Mouse (Mus musculus): Measurements from ENCODE around the gene Rela.

DNA sequence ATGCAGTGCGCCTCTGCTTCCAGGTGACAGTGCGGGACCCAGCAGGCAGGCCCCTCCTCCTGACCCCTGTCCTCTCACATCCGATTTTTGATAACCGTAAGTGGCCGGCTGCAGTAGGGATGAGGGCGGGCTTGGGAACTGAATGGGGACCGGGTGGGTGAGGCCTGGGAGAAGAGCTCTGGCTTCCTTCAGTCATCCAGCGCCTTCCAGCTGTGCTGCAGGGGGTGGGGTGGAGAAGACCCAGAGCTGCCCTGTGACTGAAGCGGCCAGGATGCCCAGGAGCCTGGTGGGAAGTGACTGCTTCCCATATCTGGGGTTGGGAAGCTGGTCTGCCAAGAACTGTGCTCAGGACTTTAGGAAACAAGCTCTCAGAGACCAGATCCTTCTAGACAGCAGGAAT, 3.1 kb downstream of the Rela start:
- TF ChIP-seq POLR2A (IDR thresholded peaks at IDR 0.05; ENCODE audit: insufficient read depth, low read depth, low read length): no peak
- TF ChIP-seq CTCF (IDR thresholded peaks at IDR 0.05; ENCODE audit: insufficient read depth, low read depth, low read length): no peak
